Mouse (Mus musculus): ENCODE results near the gene Clcnka.

DNA sequence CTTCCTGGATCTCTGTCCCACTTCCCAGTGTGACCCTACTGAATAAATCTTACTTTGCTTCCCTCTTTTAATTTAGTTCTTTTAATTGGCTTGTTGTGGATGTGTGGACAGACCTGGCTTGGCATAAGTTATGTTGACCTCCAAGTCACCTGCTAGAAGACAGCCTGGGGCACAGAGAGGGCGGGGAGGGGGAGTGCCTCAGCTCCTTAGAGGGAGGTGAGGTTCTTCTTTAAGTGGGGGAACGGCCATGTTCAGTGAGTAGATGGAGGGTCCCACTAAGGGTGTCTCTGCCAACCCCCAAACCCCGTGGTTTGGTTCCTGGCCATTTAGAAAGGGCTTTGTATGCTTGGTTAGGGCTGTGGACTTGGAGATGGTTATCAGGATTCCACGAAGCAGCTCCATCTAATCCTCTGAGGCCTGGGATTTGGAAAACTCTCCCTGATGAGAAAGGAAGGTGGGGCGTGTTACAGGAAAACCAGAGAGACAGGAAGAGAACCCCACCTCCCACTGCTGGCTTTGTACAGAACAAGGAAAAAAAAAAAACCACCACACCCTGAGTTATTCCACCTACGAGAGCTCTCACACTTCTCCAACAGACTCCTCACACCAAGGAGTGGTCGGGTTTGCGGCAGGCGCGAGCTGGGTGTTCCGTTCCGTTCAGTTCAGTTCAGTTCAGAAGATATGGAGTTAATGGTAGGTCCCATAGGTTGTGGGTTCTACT lies 40.7 kb upstream of the Clcnka start:
- TF ChIP-seq CTCF (IDR thresholded peaks at IDR 0.05; ENCODE audit: insufficient read depth, low read depth, low read length) (no peak), POLR2A (IDR thresholded peaks at IDR 0.05; ENCODE audit: insufficient read depth, low read depth, low read length) (no peak)

Measured in olfactory bulb, adult 2 months (tissue).